Comparison of ENCODE assay signal across 8 mouse cellular contexts in genomic region chr15:59728131-59728601, GRCm38 (mm10).
DNase-seq lines count a peak whose midpoint lies in the region; ATAC-seq and TF ChIP-seq lines count a peak whose summit lies in the region.

No protein-coding gene starts in this region.

- DNase-seq in A20 (ENCODE audit: low read depth, low spot score) = peak; percentile 21
- peak; percentile 89 for DNase-seq in Muller cell, postnatal 12 days (ENCODE audit: inconsistent ontology term)
- DNase-seq in frontal cortex, adult 2 months (ENCODE audit: extremely low spot score in 1 of 2, low spot score in 1 of 2) = peak; percentile 12 to 51
- DNase-seq in lung, embryonic 14.5 days = peak; percentile 21
- no peak for DNase-seq in forebrain, embryonic 14.5 days (ENCODE audit: low spot score)
- DNase-seq in thymus, adult 2 months = no peak

- ATAC-seq in intestine, embryonic 16.5 days = peak; percentile 83
- peak; percentile 44; the same call in 1 of the 2 replicates for ATAC-seq in lung, embryonic 14.5 days (ENCODE audit: insufficient read depth)
- peak; percentile 80 for ATAC-seq in stomach, embryonic 16.5 days (ENCODE audit: insufficient read depth, low FRiP score)
- no peak for ATAC-seq in forebrain, embryonic 14.5 days

- no peaks in the 10 kb centered on the region for H3K27me3 ChIP-seq in intestine, embryonic 16.5 days (replicated peaks; ENCODE audit: control insufficient read depth, insufficient read depth, low read length)
- H3K27me3 ChIP-seq in lung, embryonic 14.5 days (ENCODE audit: insufficient read depth, low read length) = no peaks in the 10 kb centered on the region
- H3K27me3 ChIP-seq in stomach, embryonic 16.5 days (ENCODE audit: control insufficient read depth, insufficient read depth, low read length) = no peaks in the 10 kb centered on the region
- H3K27me3 ChIP-seq in forebrain, embryonic 14.5 days (replicated peaks; ENCODE audit: control insufficient read depth, insufficient read depth, low read length) = no peaks in the 10 kb centered on the region
- H3K27me3 ChIP-seq in thymus, adult 2 months (ENCODE audit: control insufficient read depth, insufficient read depth, low read length) = no peaks in the 10 kb centered on the region

- no peaks in the 10 kb centered on the region for H3K9me3 ChIP-seq in intestine, embryonic 16.5 days (ENCODE audit: control insufficient read depth, low read length)
- H3K9me3 ChIP-seq in lung, embryonic 14.5 days (ENCODE audit: low read depth, low read length) = no peaks in the 10 kb centered on the region
- no peaks in the 10 kb centered on the region for H3K9me3 ChIP-seq in stomach, embryonic 16.5 days (replicated peaks; ENCODE audit: control insufficient read depth, low read length)
- no peaks in the 10 kb centered on the region for H3K9me3 ChIP-seq in forebrain, embryonic 14.5 days (replicated peaks; ENCODE audit: control insufficient read depth, low read length)

- H3K4me2 ChIP-seq in intestine, embryonic 16.5 days (ENCODE audit: low read depth, low read length) = no peak overlapping the region
- H3K4me2 ChIP-seq in lung, embryonic 14.5 days = no peak overlapping the region
- 0 out of 2 replicates have a peak overlapping the region, but pooled peaks have one; percentile 4 for H3K4me2 ChIP-seq in stomach, embryonic 16.5 days (ENCODE audit: low read depth, low read length)
- H3K4me2 ChIP-seq in forebrain, embryonic 14.5 days (ENCODE audit: low read length) = no peak overlapping the region

- H3K27ac ChIP-seq in intestine, embryonic 16.5 days (ENCODE audit: low read length) = peak overlapping the region; percentile 34; the same call in 1 of the 2 replicates
- peak overlapping the region; percentile 60; the same call in 1 of the 2 replicates for H3K27ac ChIP-seq in lung, embryonic 14.5 days (ENCODE audit: low read depth)
- H3K27ac ChIP-seq in stomach, embryonic 16.5 days (ENCODE audit: low read length) = peak overlapping the region; percentile 60
- H3K27ac ChIP-seq in forebrain, embryonic 14.5 days (ENCODE audit: low read depth, low read length) = no peak overlapping the region
- H3K27ac ChIP-seq in thymus, adult 2 months (ENCODE audit: control insufficient read depth, insufficient read depth, low read length) = no peak overlapping the region

- peaks cover 7% of the 10 kb centered on the region; the same call in 1 of the 2 replicates for H3K4me1 ChIP-seq in intestine, embryonic 16.5 days (ENCODE audit: control insufficient read depth, insufficient read depth, low read length)
- no peaks in the 10 kb centered on the region for H3K4me1 ChIP-seq in lung, embryonic 14.5 days (ENCODE audit: insufficient read depth)
- H3K4me1 ChIP-seq in stomach, embryonic 16.5 days (ENCODE audit: control insufficient read depth, insufficient read depth, low read length) = peaks cover 8% of the 10 kb centered on the region; the same call in 1 of the 2 replicates
- no peaks in the 10 kb centered on the region for H3K4me1 ChIP-seq in forebrain, embryonic 14.5 days (ENCODE audit: control insufficient read depth, insufficient read depth, low read length)
- H3K4me1 ChIP-seq in thymus, adult 2 months (replicated peaks; ENCODE audit: control insufficient read depth, insufficient read depth, low read length) = peaks cover 10% of the 10 kb centered on the region

- WGBS in intestine, embryonic 16.5 days = 59% methylated on average over 8 of the region's 8 CpGs
- 63% methylated on average over 8 of the region's 8 CpGs for WGBS in lung, embryonic 14.5 days
- WGBS in stomach, embryonic 16.5 days = 53% methylated on average over 8 of the region's 8 CpGs
- WGBS in forebrain, embryonic 14.5 days = 87% methylated on average over 8 of the region's 8 CpGs
- WGBS in thymus, adult 2 months = 41% methylated on average over 8 of the region's 8 CpGs

- TF ChIP-seq CTCF in lung, embryonic 14.5 days (IDR thresholded peaks at IDR 0.05; ENCODE audit: low read depth) = no peak
- no peak for TF ChIP-seq CTCF in thymus, adult 2 months (IDR thresholded peaks at IDR 0.05; ENCODE audit: borderline replicate concordance, control insufficient read depth, extremely low read depth, insufficient read depth, low read length, poor library complexity)

- no peak for TF ChIP-seq POLR2A in thymus, adult 2 months (IDR thresholded peaks at IDR 0.05; ENCODE audit: control insufficient read depth, extremely low read depth, insufficient read depth, low read length, poor library complexity)

- H3K36me3 ChIP-seq in intestine, embryonic 16.5 days (ENCODE audit: control insufficient read depth, insufficient read depth, low read length) = no peaks in the 10 kb centered on the region
- no peaks in the 10 kb centered on the region for H3K36me3 ChIP-seq in lung, embryonic 14.5 days (ENCODE audit: insufficient read depth)
- H3K36me3 ChIP-seq in stomach, embryonic 16.5 days (ENCODE audit: control insufficient read depth, insufficient read depth, low read length) = no peaks in the 10 kb centered on the region
- H3K36me3 ChIP-seq in forebrain, embryonic 14.5 days (ENCODE audit: control insufficient read depth, insufficient read depth, low read length) = no peaks in the 10 kb centered on the region
- no peaks in the 10 kb centered on the region for H3K36me3 ChIP-seq in thymus, adult 2 months (ENCODE audit: control insufficient read depth, insufficient read depth, low read length)

- H3K9ac ChIP-seq in intestine, embryonic 16.5 days (ENCODE audit: low read depth, low read length) = no peak overlapping the region
- no peak overlapping the region for H3K9ac ChIP-seq in lung, embryonic 14.5 days
- H3K9ac ChIP-seq in stomach, embryonic 16.5 days (ENCODE audit: low read length) = no peak overlapping the region
- no peak overlapping the region for H3K9ac ChIP-seq in forebrain, embryonic 14.5 days (ENCODE audit: low read length)

- no peak overlapping the region for H3K4me3 ChIP-seq in intestine, embryonic 16.5 days (ENCODE audit: low read length)
- no peak overlapping the region for H3K4me3 ChIP-seq in lung, embryonic 14.5 days (ENCODE audit: low read depth, low read length)
- H3K4me3 ChIP-seq in stomach, embryonic 16.5 days (replicated peaks; ENCODE audit: low read length) = no peak overlapping the region
- no peak overlapping the region for H3K4me3 ChIP-seq in forebrain, embryonic 14.5 days (ENCODE audit: low read depth, low read length)
- no peak overlapping the region for H3K4me3 ChIP-seq in thymus, adult 2 months (ENCODE audit: control insufficient read depth, insufficient read depth, low read length)

Comparison
In these comparisons a context has a peak if more than half of its experiments do, and no peak if none do; other contexts are left out.
1. DNase-seq: peak in A20 (single experiment), Muller cell, postnatal 12 days (single experiment), frontal cortex, adult 2 months (2 of 2) and lung, embryonic 14.5 days (single experiment); none in forebrain, embryonic 14.5 days (single experiment) and thymus, adult 2 months (single experiment).
2. H3K27ac ChIP-seq: peak in intestine, embryonic 16.5 days (single experiment), lung, embryonic 14.5 days (single experiment) and stomach, embryonic 16.5 days (single experiment); none in forebrain, embryonic 14.5 days (single experiment) and thymus, adult 2 months (single experiment).